Mouse (Mus musculus) CD4-positive, CD25-positive, alpha-beta regulatory T cell, adult 4 months (primary cell): ENCODE results near the gene Lax1. TPM values are rescaled to one million over a fixed set of nuclear protein-coding genes. Genes with fewer than 3 reads are reported as not detected.
"Not testable (repeated sequence)": the region's sequence is repeated elsewhere in the genome, so short reads cannot be mapped to it uniquely, and the experiment has no call there.

Source experiments
- ATAC-seq: one replicate; pipeline ENCODE4 v1.8.0; 2017
- polyA plus RNA-seq, 2 experiments: library from polyadenylated mRNA; unstranded; fragments of 100-300 nt; shearing (Covaris generic); gene quantifications; one replicate each; pipeline ENCODE4 v1.2.1; 2017

The Lax1 gene
- polyA plus RNA-seq, 2 experiments from 2014 or later, result 101 to 145 TPM

GRCm38 (mm10) chr1:133685749-133686519 lies 4.0 kb downstream of the Lax1 start:
- no peak for ATAC-seq

- no peak for ATAC-seq
These were observed 18.1 kb downstream of the Lax1 start for GRCm38 (mm10) chr1:133671801-133672200.

DNA sequence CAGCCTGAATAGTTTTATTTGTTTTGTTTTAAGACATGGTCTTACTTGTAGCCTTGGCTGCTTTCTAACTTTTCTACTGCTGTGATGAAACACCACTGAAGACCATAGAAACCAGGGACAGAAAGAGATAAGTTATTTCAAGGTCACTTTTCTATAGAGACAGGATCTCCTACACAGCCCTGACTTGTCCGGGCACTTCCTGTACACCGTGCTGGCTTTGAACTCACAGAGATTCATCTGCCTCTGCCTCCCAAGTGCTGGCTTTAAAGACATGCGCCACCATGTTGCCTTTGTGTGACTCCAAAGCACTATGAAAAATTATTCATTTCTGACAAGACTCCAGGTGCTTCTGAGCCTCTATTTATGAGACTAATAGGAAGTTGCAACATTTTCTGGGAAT lies 18.6 kb downstream of the Lax1 start:
- no peak for ATAC-seq

GRCm38 (mm10) chr1:133670776-133671175 lies 19.1 kb downstream of the Lax1 start:
- no peak for ATAC-seq

DNA sequence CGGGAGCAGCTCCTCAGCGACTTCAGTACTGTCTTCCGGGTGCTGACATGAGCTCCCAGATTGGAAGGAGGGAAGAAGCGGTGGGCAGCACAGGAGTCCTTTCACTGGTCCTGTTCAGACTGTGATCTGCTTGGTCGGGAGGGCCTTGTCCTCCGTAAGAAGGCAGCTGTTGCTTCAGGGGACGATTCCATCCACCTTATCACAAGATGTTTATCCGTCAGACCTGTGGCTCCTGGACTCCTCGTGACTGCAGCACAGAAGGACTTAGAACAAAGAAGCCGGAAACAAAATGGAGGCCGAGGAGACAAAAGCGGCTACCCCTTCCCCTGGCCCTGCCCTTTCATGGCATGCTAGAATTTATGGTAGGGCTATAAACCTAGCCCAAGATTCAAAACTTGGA lies 19.7 kb downstream of the Lax1 start:
- no peak for ATAC-seq

DNA sequence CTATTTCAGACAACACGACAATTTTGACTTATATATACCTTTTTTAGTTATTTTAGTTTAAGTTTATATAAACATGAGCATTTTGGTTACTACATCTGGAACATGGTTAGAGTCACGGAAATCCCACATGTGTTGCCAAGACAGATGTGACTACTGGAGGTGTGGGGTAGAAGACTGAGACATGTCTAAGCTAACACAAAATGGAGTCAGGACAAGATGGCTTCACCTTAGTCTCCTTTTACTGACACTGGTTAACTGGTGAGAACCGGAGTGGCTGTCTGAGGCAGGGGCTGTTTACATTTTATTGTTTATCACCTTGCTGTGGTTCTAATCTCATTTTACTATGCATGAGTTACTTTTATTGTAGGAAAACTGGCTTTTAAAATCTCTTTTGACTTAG lies 21.3 kb downstream of the Lax1 start:
- no peak for ATAC-seq

GRCm38 (mm10) chr1:133667721-133668120 lies 22.2 kb downstream of the Lax1 start:
- ATAC-seq, result no peak

GRCm38 (mm10) chr1:133665713-133666112 lies 24.2 kb downstream of the Lax1 start:
- not testable (repeated sequence) for ATAC-seq

DNA sequence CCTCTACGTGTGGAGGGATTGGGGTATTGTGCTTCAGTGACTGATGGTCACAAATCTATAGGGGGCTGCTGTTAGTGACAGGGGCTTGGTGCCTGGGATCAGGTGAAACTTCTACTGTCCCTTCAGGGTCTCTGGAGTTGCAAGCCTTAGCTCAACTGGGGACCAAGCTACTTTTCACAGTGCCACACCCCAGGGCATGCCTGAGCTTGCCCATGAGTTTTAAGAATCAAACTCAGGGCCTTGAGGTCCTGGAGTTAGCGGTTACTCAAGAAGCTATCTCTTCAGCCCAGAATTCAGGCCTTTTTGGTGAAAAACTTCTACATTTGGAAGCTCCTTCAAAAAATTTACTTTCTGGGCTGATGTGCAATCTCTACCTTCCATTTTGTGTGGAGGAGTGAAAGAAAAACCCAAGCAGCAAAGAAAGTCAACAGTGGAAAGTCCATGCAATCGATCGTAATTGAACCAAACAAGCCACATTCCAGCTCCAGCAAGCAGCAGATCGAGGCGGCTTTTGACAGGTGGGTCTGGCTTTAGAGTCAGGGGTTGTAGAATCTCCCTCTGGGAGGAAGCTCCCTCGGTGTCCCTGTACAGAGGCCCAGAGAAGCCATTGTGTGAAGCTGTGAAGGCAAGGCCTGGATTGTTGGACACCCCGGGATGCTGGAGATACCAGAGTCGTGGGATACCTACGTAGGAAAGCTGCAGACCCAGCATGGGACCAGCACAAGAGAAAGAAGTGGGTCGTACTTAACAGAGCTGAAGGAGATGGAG lies 25.5 kb downstream of the Lax1 start:
- ATAC-seq, result no peak

- no peak for ATAC-seq
These were observed 26.5 kb downstream of the Lax1 start for GRCm38 (mm10) chr1:133663427-133663826.

- ATAC-seq, result no peak
These were observed 27.0 kb downstream of the Lax1 start for GRCm38 (mm10) chr1:133662941-133663340.

GRCm38 (mm10) chr1:133661203-133661933 lies 28.5 kb downstream of the Lax1 start, which contains the start of gene Gm38394:
Gene Gm38394, minus strand, starts transcription at chr1:133661318.
- peak; percentile 99 for ATAC-seq

GRCm38 (mm10) chr1:133660466-133661202 lies 29.3 kb downstream of the Lax1 start, which contains the start of gene Zbed6:
Gene Zbed6, minus strand, starts transcription at chr1:133660885.
- ATAC-seq, result peak; percentile 46

DNA sequence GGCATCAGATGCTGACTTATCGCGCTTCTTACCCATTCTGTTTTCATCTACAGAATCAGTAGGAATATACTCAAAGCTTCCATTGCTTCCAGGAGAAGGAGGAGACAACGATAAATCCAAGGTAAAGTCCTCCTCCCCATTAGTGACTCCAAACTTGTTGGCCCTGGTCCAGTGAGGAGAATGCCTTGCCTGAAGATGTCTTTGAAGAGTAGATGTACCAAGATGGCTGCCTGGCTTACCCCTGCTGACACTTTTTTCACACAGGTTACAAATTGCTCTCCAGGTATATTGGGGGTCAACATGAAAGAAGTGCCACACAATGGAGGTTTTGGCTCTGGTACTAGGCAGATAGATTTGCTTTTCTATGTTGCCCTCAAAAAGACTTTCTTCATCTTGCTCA lies 31.0 kb downstream of the Lax1 start:
- no peak for ATAC-seq

GRCm38 (mm10) chr1:133656811-133657210 lies 33.1 kb downstream of the Lax1 start:
- no peak for ATAC-seq

- no peak for ATAC-seq
These were observed 36.9 kb downstream of the Lax1 start for GRCm38 (mm10) chr1:133653033-133653432.

DNA sequence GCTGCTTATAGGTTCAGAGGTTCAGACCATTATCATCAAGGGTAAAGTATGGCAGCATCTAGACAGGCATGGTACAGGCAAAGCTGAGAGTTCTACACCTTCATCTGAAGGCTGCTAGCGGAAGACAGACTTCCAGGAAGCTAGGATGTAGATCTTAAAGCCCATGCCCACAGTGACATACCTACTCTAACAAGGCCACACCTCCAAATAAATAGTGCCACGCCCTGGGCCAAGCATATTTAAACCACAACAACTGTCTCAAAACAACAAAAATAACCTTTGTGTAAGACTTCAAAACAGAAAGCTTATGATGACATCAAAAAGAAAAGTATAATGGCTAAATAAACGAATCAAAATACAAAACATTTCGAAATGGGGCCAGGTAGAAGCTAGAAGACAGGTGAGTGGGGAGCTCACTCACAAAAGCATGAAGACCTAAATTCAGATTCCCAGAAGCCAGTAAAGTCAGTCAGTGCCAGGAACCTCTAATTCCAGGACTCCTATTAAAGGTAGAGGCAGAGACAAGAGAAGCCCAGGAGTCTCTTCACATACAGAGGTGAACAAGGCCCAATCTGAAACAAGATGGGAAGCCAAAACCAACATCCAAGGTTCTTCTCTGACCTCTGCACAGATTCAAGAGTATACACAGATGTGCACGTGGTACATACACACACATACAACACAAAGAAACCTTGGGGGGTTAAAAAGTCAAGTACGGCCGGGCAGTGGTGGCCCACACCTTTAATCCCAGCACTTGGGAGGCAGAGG lies 39.4 kb downstream of the Lax1 start:
- ATAC-seq, result peak; percentile 56

DNA sequence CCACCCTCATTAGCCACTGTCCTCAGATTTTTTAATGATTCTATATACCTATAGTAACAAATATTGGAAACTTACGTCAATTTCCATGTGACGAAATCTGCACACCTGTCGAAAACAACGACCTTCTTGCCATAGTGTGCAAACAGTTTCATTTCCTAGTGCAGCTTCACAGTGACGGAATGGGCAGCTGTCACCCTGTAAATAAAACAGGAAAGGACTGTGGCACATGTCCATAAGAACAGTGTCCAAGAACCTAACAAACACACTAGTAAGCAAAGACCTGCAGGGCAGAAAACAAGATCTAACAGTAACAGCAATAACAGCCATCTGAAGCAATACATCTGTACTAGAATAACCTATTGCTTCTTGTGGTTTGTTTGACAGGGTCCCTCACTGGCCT lies 44.3 kb downstream of the Lax1 start:
- ATAC-seq, result no peak

- no peak for ATAC-seq
These were observed 48.7 kb downstream of the Lax1 start for GRCm38 (mm10) chr1:133641163-133641562.

- no peak for ATAC-seq
These were observed 51.4 kb downstream of the Lax1 start for GRCm38 (mm10) chr1:133638517-133638916.

GRCm38 (mm10) chr1:133632168-133632567 lies 57.7 kb downstream of the Lax1 start:
- no peak for ATAC-seq
